Mouse (Mus musculus): Measurements from ENCODE around the gene Ggnbp2.

- TF ChIP-seq POLR2A (IDR thresholded peaks at IDR 0.05; ENCODE audit: insufficient read depth, low read depth, low read length) (no peak; the same call in 1 of the 2 replicates), CTCF (IDR thresholded peaks at IDR 0.05) (no peak)
These were observed 43.1 kb downstream of the Ggnbp2 start for GRCm38 (mm10) chr11:84827492-84827891.

Data from heart, adult 2 months (tissue).